Mouse (Mus musculus) myocyte (in vitro differentiated cells): ENCODE data around the gene Igdcc3. TPM values are rescaled to one million over a fixed set of nuclear protein-coding genes. Genes with fewer than 3 reads are reported as not detected.

ENCODE experiments used
- H3K27me3 ChIP-seq: one replicate; pipeline ENCODE4 v1.6.1; 2011; ENCODE audit not compliant: control insufficient read depth, insufficient read depth, insufficient read length
- H3K36me3 ChIP-seq: one replicate; pipeline ENCODE4 v1.6.1; 2011; ENCODE audit not compliant: control insufficient read depth, insufficient read depth
- H3K4me2 ChIP-seq: one replicate; pipeline ENCODE4 v1.6.1; 2011; ENCODE audit warnings: low read depth, control low read depth
- H3K4me3 ChIP-seq: one replicate; pipeline ENCODE4 v1.5.1; 2011; ENCODE audit warnings: mild to moderate bottlenecking, control low read depth, moderate library complexity
- H3K79me2 ChIP-seq: one replicate; pipeline ENCODE4 v1.6.1; 2011; ENCODE audit not compliant: control insufficient read depth, insufficient read depth
- H3ac ChIP-seq: one replicate; pipeline ENCODE4 v1.6.1; 2011; ENCODE audit not compliant: control insufficient read depth, insufficient read length
- CEBPB ChIP-seq: IDR thresholded peaks from 2 replicates; pipeline ENCODE4 v1.6.1; 2011; ENCODE audit warnings: mild to moderate bottlenecking, moderate library complexity; ENCODE audit not compliant: poor library complexity, insufficient read depth, severe bottlenecking
- E2F4 ChIP-seq: IDR thresholded peaks from one replicate; pipeline ENCODE4 v1.6.1; 2011; ENCODE audit warnings: mild to moderate bottlenecking, control low read depth, moderate library complexity; ENCODE audit not compliant: insufficient read depth
- MAX ChIP-seq: IDR thresholded peaks from one replicate; pipeline ENCODE4 v1.6.1; 2011; ENCODE audit warnings: low read depth, mild to moderate bottlenecking, control low read depth
- MYOD1 ChIP-seq, 3 experiments: IDR thresholded peaks; one replicate each; pipeline ENCODE4 v1.6.1; 2011; ENCODE audit warnings: control low read depth in 2 of 3, low read depth in 2 of 3, mild to moderate bottlenecking in 2 of 3, moderate library complexity in 1 of 3; ENCODE audit not compliant: insufficient read length in 2 of 3, control insufficient read depth in 1 of 3
- MYOG ChIP-seq, 3 experiments: IDR thresholded peaks; one replicate each; pipeline ENCODE4 v1.6.1; 2011; ENCODE audit warnings: control low read depth in 2 of 3, low read depth in 2 of 3, mild to moderate bottlenecking in 2 of 3; ENCODE audit not compliant: insufficient read length in 2 of 3, control insufficient read depth in 1 of 3, insufficient read depth in 1 of 3
- POLR2A ChIP-seq: IDR thresholded peaks from one replicate; pipeline ENCODE4 v1.6.1; 2011; ENCODE audit warnings: low read depth, mild to moderate bottlenecking, control low read depth, moderate library complexity; ENCODE audit not compliant: insufficient read length
- POLR2AphosphoS2 ChIP-seq: IDR thresholded peaks from one replicate; pipeline ENCODE4 v1.6.1; 2011; ENCODE audit warnings: low read depth, control low read depth; ENCODE audit not compliant: insufficient read length
- REST ChIP-seq: IDR thresholded peaks from one replicate; pipeline ENCODE4 v1.6.1; 2011; ENCODE audit warnings: mild to moderate bottlenecking, control low read depth, moderate library complexity; ENCODE audit not compliant: insufficient read depth, insufficient read length
- SRF ChIP-seq: IDR thresholded peaks from one replicate; pipeline ENCODE4 v1.6.1; 2011; ENCODE audit warnings: low read depth; ENCODE audit not compliant: control insufficient read depth, insufficient read length
- TCF12 ChIP-seq: IDR thresholded peaks from one replicate; pipeline ENCODE4 v1.6.1; 2011; ENCODE audit warnings: mild to moderate bottlenecking, control low read depth; ENCODE audit not compliant: poor library complexity, insufficient read depth, severe bottlenecking
- TCF3 ChIP-seq: IDR thresholded peaks from one replicate; pipeline ENCODE4 v1.6.1; 2011; ENCODE audit warnings: low read depth, control low read depth; ENCODE audit not compliant: insufficient read length
- USF1 ChIP-seq: IDR thresholded peaks from one replicate; pipeline ENCODE4 v1.6.1; 2011; ENCODE audit warnings: low read depth, mild to moderate bottlenecking, control low read depth, moderate library complexity
- polyA plus RNA-seq: library from polyadenylated mRNA; unstranded; fragments of >200 nt; fragmentation: generic; extraction: Trizol; gene quantifications from one replicate; pipeline ENCODE4 v1.2.1, GENCODE M21; 2012; ENCODE audit warnings: missing spikeins

Gene Igdcc3
- polyA plus RNA-seq, 1 experiment: not detected

DNA sequence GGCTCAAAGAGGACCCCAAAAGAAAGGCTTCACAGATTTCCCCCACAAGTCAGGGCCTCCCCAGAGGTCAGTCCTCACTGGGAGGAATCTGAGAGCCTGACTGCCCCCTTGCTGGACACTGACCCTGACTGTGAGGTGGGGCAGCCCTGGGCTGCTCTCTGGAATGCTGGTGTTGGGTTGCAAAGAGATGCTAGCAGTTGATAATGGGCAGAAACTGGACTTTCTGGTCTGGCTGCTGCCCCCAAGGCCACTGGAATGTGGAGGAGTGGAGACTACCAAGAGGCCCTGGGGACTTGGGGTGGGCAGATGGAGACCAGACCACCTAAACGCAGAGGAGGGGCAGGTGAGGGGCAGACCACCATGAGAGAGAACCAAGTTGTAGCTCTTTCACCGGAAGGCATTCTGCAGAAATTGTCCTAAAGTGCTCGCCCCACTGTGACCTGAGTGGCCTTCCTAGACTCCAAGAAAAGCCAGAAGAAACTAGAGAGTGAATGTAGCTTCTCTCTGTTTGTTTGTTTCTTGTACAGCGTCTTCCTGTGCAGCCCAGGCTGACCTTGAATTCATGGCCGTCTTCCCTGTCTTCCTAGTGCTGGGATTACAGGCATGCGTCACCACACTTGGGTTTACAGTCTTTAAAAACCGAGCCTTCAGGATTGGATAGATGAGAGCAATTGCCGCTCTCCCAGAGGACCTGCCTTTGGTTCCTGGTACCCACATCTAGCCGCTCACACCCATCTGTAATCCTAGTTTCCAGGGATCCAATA, 13.9 kb downstream of the Igdcc3 start:
- peaks cover 43% of the 10 kb centered on the region for H3K27me3 ChIP-seq
- TF ChIP-seq MYOD1 (IDR thresholded peaks at IDR 0.05; ENCODE audit: control insufficient read depth in 1 of 3, insufficient read length in 2 of 3, low read depth in 2 of 3): no peak
- TF ChIP-seq POLR2A: no peak
- no peak overlapping the region for H3ac ChIP-seq
- no peaks in the 10 kb centered on the region for H3K36me3 ChIP-seq
- no peaks in the 10 kb centered on the region for H3K79me2 ChIP-seq
- no peak overlapping the region for H3K4me2 ChIP-seq
- H3K4me3 ChIP-seq: no peak overlapping the region

DNA sequence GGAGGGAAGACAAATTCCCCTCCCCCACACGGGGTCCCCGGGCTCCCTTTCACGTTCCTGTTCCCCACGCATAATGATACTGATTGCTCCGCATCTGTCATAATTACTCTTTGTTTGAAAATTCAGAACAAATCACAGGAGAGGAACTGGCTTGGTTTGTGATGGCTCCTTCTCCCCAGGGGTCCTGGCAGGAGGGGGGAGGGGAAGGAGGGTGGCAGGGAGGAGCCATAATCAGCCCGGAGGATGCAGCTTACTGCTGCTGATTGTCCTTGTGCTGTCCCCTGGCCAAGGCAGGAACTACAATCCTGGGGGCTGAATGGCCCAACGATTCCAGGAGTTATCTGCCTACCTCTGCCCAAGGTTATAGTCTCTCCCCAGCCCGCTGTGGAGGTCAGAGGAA, 15.6 kb downstream of the Igdcc3 start:
- H3K4me3 ChIP-seq: no peak overlapping the region

GRCm38 (mm10) chr9:65157631-65158030, 16.6 kb downstream of the Igdcc3 start:
- Histone ChIP-seq H3ac (no peak overlapping the region), H3K36me3 (no peaks in the 10 kb centered on the region), H3K4me3 (no peak overlapping the region), H3K27me3 (peaks cover 61% of the 10 kb centered on the region), H3K79me2 (no peaks in the 10 kb centered on the region), H3K4me2 (no peak overlapping the region)
- no peak for TF ChIP-seq CEBPB
- no peak for TF ChIP-seq TCF3
- TF ChIP-seq TCF12: no peak
- no peak for TF ChIP-seq MYOD1 (IDR thresholded peaks at IDR 0.05; ENCODE audit: control insufficient read depth in 1 of 3, insufficient read length in 2 of 3, low read depth in 2 of 3)

More for the DNA sequence above, 15.6 kb downstream of the Igdcc3 start:
- H3K4me2 ChIP-seq: no peak overlapping the region
- H3ac ChIP-seq: no peak overlapping the region
- H3K36me3 ChIP-seq: no peaks in the 10 kb centered on the region
- TF ChIP-seq POLR2AphosphoS2: no peak
- no peak for TF ChIP-seq TCF3
- TF ChIP-seq MAX: no peak
- no peak for TF ChIP-seq POLR2A
- TF ChIP-seq REST: no peak
- no peak for TF ChIP-seq CEBPB
- H3K27me3 ChIP-seq: peaks cover 51% of the 10 kb centered on the region
- H3K79me2 ChIP-seq: no peaks in the 10 kb centered on the region

DNA sequence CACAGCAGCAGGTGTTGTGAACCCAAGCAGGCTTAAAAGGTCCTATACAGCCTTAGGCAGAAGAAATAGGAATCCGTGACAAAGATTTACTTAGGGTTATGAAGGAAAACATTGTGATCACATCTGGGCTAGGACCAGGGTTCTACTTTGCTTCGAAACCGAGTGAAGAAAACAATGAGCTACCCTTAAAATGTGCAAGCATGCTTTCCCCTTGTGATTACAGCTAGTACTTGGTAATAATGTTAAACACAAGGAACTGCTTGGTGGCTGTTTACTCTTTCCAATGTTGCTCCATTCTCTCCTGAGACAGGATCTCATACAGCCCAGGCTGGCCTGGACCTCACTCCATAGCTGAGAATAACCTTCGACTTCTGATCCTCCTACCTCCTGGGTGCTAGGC, 20.2 kb downstream of the Igdcc3 start:
- no peak overlapping the region for H3K4me2 ChIP-seq
- H3K27me3 ChIP-seq: peaks cover 74% of the 10 kb centered on the region

DNA sequence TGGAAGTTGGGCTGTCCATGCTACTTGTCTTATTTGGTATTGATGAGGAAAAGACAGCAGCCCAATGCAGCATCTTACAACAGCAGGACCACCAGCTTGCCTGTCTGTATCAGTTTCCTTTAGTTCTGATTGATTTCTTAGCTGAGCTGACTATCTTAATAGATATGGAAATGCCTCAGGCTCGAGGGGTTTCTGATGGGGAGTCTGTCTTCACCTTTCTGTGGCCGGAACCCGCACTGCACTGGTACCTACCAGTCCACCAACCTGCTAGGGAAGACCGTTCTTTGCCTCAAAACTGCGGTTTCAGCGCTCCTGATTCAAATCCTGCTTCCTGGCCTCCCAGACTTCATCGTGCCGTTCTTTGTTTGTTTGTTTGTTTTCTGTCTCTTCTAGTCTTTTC, 20.9 kb downstream of the Igdcc3 start:
- H3K36me3 ChIP-seq: no peaks in the 10 kb centered on the region
- H3K4me3 ChIP-seq: no peak overlapping the region

More for the DNA sequence above, 20.2 kb downstream of the Igdcc3 start:
- Histone ChIP-seq H3K4me3 (no peak overlapping the region), H3K79me2 (no peaks in the 10 kb centered on the region), H3K36me3 (no peaks in the 10 kb centered on the region), H3ac (no peak overlapping the region)
- TF ChIP-seq MAX (no peak), USF1 (no peak), E2F4 (no peak), REST (no peak), TCF3 (no peak), MYOD1 (IDR thresholded peaks at IDR 0.05; ENCODE audit: control insufficient read depth in 1 of 3, insufficient read length in 2 of 3, low read depth in 2 of 3) (no peak), TCF12 (no peak), SRF (no peak), POLR2AphosphoS2 (no peak), CEBPB (no peak), MYOG (IDR thresholded peaks at IDR 0.05; ENCODE audit: control insufficient read depth in 1 of 3, insufficient read depth in 1 of 3, insufficient read length in 2 of 3, low read depth in 2 of 3) (no peak), POLR2A (no peak)

More for the DNA sequence above, 20.9 kb downstream of the Igdcc3 start:
- TF ChIP-seq SRF (no peak), REST (no peak), MAX (no peak), CEBPB (no peak), E2F4 (no peak), TCF12 (no peak), USF1 (no peak), POLR2AphosphoS2 (no peak), MYOG (IDR thresholded peaks at IDR 0.05; ENCODE audit: control insufficient read depth in 1 of 3, insufficient read depth in 1 of 3, insufficient read length in 2 of 3, low read depth in 2 of 3) (no peak), MYOD1 (IDR thresholded peaks at IDR 0.05; ENCODE audit: control insufficient read depth in 1 of 3, insufficient read length in 2 of 3, low read depth in 2 of 3) (no peak), POLR2A (no peak)
- H3K4me2 ChIP-seq: no peak overlapping the region
- H3ac ChIP-seq: no peak overlapping the region
- H3K79me2 ChIP-seq: no peaks in the 10 kb centered on the region
- peaks cover 79% of the 10 kb centered on the region for H3K27me3 ChIP-seq
